Mouse (Mus musculus) lung, postnatal 14 days (tissue): ENCODE data around the gene Med12l.

ENCODE experiments used
- DNase-seq: peaks from one replicate; pipeline ENCODE4 v3.0.0; 2021

The Med12l gene

DNA sequence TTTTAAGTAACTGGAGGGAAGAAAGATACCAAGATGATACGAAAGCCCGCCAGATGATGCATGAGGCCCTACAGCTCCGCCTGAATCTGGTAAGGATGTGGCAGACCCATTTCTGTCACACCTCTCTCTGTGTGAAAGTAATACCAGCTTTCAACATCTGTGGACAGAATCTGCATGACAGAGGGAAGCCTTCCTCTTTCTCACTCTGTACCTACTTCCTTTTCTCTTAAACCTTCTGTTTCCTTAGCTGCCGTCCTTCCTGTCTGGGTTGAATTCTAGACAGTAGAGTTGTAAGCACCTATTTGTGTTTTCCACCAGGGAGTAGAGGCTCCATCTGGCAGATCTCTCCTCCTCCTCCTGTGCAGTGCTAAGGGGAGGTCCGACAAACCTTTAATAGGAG lies 255.1 kb downstream of the Med12l start:
- DNase-seq = no peak

GRCm38 (mm10) chr3:59261709-59262472 lies 256.3 kb downstream of the Med12l start:
- DNase-seq = no peak

DNA sequence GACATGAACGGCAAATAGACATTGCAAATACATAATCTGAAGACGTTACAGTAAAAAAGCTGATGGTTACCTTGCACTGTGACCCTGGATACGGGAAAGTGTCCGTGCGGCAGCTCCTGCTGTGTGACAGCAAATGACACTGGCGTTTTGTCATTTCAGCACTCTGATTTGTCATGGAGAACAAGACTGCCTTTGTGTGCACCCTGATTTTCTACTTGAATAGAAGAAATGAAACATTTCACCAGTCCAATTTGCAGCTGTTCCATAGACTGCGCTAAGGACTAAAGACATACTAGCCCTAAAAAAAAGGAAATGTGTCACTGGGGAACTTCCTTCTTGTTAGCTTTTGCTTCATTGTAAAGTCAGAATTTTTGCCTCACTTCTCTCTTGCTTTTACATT lies 257.1 kb downstream of the Med12l start, which contains the start of gene P2ry12:
TSS of gene P2ry12 (minus strand) at position 168 of the 400 bp plus-strand sequence.
- DNase-seq = no peak

DNA sequence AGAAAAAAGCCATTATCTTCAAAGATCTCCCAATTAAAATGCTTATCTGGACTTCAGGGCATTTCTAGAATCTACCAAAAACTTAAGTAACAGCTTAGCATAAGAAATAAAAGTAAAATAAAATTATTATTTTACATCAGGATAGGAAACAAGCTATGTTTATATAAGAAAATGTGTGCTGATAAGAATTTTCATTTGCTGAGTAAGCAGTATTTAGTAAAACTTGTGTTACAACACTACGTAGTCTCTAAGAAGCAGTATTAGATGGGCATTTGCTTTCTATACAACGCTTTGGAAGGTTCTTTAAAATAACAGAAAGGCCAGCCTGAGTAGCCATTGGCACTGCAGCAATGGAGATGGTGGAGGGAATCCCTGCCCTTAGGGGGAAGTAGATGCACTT lies 257.8 kb downstream of the Med12l start:
- DNase-seq = no peak

DNA sequence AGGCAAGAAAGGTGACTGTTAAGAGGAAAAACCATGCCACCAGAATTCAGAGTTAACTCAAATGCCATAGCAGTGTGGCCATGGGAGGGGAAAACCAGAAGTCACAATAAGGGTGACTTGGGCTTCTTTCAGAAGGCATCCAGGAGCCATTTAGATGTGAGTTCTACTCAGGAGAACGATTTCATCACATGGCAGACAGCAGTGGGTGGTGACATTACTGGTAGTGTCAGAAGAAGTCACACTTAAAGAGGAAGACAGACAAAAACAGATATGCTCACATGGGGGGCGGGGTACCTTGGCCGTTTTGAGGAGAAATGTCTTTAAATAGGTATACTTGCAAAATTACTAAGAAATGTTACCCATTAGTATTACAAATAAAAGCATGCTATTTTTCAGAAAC lies 258.4 kb downstream of the Med12l start:
- DNase-seq = no peak

- DNase-seq = no peak
Measured at GRCm38 (mm10) chr3:59270811-59271210, 265.2 kb downstream of the Med12l start.

DNA sequence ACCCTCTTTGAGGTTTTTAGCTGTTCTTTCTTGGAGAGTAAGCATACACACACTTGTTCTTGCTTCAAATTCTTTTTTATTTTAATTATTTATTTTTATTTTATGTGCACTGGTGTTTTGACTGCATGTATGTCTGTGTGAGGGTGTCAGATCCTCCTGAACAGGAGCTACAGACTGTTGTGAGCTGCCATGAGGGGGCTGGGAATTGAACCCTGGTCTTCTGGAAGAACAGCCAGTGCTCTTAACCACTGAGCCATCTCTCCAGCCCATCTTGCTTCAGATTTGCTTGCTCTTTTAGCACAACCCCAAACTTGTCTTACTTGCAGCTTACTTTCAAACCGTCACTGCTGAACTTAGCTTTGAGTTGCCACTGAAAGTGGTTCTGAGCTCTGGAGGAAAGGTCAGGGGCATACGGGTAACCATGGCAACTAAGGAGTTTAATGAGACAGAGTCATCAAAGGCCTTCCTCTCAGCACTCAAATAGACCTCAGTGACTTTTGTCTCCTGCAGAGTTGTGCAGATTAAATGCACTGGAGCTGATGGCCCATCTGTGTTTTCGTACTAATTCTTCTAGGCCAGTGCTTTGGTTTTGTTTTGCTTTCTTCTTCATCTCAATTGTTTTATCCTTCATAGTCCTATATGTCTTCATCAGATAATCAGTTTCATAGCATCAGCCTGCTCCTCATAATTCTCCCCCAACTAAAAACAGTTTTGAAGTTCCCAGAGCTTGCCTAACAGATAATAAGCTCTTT lies 272.1 kb downstream of the Med12l start:
- DNase-seq = no peak

GRCm38 (mm10) chr3:59278254-59278533 lies 272.6 kb downstream of the Med12l start:
- no peak for DNase-seq

DNA sequence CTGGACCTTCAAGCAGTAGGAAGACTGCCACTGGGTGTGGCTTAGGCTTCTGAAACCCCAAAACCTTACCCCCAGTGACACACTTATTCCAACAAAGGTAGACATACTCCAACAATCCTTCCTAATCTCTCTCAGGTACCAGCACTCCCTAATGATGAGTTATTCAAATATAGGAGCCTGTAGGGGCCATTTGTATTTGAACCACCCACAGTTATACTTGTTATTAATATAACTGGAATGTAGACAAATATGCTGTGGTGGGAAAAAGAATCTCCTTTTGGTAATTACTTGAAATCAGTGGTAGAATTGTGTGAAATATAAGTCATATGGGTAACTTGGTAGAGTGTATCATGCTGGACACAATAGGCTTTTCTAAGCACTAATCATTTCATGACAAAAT lies 273.0 kb downstream of the Med12l start:
- no peak for DNase-seq

DNA sequence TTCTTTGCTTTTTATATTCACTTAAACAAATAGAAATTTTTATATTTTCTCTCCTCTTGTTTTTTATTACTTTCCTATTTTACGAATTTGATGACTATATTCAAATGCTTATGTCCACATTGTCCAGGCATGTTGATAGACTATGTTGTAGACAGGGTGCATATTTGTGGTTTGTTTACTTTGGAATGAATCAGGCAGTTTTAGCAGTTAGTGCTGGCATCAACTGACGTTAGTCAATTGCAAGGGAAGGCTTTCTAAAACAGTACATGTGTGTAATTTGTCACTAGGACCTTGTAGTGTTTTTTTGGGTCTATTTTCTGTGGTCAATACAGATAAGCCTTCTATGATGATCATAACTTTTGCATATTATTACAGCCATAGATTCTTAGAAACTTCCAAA lies 284.9 kb downstream of the Med12l start:
- no peak for DNase-seq

DNA sequence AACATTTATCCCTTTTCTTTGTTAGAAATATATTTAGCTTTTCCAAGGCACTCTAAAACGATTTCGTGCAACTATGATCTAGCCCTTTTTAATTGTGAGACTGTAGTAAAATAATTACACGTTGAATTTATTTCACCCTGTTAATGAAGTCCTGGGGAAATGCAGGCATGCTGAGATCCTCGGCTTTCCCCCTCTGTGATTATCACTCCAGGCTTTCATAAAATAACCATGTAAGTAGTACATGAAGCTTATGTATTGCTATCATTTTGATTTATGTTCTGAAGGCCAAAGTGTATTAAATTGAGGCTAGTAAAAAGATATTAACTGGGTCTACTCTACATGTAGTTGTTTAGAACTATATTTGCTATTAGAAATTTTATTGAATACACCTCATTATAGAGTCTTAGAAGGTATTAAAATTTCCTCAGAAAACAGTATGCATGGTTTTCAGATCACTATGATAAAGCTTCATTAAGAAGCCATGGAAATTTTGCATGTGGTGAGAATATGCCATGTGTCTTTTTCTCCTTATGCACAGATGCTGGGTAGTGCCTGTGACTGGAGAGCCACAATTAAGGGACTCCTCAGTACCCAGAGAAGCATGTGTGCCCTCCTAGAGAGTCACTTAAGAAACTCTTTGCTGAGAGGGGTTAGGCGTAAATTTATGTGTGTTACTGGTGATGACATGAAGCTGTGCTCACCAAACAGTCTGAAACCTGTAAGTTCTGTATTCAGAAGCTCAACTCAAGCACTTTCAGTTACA lies 288.0 kb downstream of the Med12l start:
- DNase-seq = no peak

- no peak for DNase-seq
Measured at GRCm38 (mm10) chr3:59295699-59296562, 290.3 kb downstream of the Med12l start.

DNA sequence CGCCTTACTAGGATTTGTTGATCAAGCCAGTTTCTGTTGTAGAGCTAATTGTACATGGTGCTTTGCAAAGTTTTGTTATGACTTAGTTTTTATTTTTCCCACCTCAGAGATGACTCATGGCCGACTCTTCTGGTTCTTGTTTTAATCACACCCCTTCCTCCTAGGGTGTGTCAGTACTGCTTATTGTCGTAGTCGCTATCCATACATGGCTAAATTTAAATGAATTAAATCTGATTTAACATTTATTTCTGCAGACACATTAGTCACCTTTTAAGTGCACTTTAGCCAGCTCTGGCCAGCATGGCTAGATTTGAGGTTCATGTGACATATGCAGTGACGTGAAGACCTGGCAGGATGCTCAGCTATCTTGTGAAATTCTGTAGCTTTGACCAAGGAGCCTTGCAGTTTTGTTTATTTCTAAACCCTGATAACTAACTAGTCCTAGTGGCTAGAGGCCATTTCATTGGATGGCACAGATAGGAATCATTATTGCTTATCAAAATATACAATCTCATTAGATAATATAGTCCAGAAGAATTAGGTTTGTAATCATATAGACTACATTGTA lies 291.0 kb downstream of the Med12l start:
- DNase-seq = no peak

GRCm38 (mm10) chr3:59297653-59298052 lies 292.0 kb downstream of the Med12l start:
- DNase-seq = no peak

- no peak for DNase-seq
Measured at GRCm38 (mm10) chr3:59304944-59305343, 299.3 kb downstream of the Med12l start.

DNA sequence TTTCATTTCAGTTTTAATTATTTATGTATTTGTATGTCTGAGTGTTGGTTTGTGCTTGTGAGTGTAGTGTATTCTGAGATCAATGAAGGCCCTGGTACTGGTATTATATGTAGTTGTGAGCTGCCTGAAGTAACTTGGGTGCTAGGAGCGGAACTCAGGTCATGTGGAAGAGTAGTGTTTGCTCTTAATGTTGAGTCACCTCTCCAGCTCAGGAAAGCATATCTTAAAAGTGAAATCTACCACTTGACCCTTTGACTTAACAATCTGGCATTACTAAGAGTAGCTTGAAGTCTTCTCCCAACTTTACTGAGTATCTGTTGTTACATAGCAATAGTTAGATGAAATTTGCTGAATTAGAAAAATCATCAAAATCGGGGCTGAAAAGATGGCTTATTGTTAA lies 299.9 kb downstream of the Med12l start:
- no peak for DNase-seq

- DNase-seq = peak; percentile 12
Measured at GRCm38 (mm10) chr3:59312610-59313009, 307.0 kb downstream of the Med12l start.

- DNase-seq = no peak
Measured at GRCm38 (mm10) chr3:59316077-59316476, 310.5 kb downstream of the Med12l start.

DNA sequence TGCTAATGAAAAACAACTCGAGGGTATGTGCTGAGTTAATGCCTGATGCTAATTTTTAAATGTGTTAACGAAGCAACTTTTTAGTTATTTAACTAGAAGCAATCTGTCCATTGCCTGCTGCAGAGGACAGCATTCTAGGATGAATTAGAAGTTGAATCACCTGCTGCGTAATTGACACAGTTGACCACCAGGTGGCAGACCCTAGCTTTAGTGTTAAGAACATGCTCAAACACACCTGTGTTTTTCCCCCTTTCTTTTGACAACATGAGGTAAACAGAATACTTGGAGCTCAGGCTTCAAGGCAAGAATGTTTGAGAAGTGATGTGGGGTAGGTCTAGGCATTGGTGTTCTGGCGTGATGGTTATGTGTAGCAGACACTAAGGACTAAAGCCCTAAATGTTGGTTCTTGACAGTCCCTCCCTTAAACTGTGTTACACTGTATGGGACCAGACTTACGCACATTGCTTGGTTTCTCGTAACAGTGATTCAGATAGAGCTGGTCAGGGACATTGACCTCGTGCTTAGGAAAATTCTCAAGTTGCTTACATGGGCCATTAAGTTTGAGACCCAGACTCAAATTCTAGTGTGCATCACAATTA lies 315.8 kb downstream of the Med12l start:
- peak; percentile 68 for DNase-seq

GRCm38 (mm10) chr3:59328526-59328925 lies 322.9 kb downstream of the Med12l start:
- no peak for DNase-seq

DNA sequence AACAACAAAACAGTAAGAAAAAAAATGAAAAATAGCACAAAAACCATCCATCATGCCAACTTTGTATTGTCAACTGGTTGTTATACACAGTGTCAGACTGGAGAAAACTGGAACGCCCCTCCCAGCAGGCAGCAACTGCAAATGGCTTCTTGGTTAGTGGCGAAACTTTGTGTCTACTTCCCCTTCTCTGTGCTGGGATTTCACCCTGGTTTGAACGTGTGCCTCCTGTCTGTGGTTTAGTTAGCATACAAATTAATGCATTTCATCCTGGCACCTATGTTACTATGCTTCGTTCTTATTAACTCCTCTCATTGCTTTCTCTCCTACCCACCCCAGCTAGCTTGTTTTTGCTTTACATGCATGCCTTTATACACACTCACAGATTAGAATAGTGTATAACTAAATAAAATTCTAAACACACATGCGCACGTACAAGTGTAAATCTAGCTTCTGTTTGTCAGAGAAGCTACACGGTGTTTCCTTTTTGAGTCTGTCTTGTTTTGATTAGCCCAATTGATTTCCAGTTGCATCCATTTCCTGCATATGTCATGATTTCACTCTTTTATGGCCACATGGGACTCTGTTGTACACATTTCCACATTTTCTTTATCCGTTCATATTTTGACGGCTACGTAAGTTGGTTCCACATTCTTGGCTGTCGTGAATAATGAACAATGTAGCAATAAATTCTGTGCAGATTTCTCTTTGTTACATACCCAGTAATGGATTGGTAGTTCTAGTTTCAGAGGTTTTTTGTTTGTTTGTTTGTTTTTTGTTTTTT lies 336.2 kb downstream of the Med12l start:
- no peak for DNase-seq
